Mouse (Mus musculus): ENCODE data around the gene Ehhadh.
"Not testable (repeated sequence)": the region's sequence is repeated elsewhere in the genome, so short reads cannot be mapped to it uniquely, and the experiment has no call there.

The Ehhadh gene

GRCm38 (mm10) chr16:21794697-21795045, 7.1 kb upstream of the Ehhadh start:
- no peak for DNase-seq (ENCODE audit: low read depth, low spot score)

GRCm38 (mm10) chr16:21793875-21794696, 6.5 kb upstream of the Ehhadh start, which contains the start of gene Map3k13:
Gene Map3k13 (plus strand): TSS chr16:21794346.
- DNase-seq (ENCODE audit: low read depth, low spot score): peak; percentile 92

GRCm38 (mm10) chr16:21793080-21793810, 5.6 kb upstream of the Ehhadh start:
- not testable (repeated sequence) for DNase-seq (ENCODE audit: low read depth, low spot score)

- no peak for DNase-seq (ENCODE audit: low read depth, low spot score)
Observed at GRCm38 (mm10) chr16:21791779-21792178, 4.2 kb upstream of the Ehhadh start.

DNA sequence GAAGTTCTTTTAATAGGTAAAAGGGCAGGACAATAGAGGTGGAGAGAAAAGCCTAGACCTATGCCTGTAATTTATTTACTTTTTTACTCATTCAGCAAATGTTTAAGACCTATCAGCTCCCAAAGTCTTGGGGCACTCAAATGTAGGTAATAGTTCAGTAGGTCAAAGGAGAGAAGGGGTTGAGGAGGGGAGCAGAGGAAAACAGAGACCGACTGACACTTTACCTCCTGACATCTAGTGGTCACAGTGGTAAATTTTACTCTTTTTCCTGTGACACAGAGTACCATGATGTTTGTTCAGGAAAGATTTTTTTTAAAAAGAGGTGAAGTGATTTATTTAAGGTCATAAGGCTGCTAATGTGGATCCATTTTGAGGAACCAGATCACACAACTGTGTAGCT, 2.9 kb upstream of the Ehhadh start:
- no peak for DNase-seq (ENCODE audit: low read depth, low spot score)

- DNase-seq (ENCODE audit: low read depth, low spot score): no peak
Observed at GRCm38 (mm10) chr16:21789180-21789579, 1.6 kb upstream of the Ehhadh start.

DNA sequence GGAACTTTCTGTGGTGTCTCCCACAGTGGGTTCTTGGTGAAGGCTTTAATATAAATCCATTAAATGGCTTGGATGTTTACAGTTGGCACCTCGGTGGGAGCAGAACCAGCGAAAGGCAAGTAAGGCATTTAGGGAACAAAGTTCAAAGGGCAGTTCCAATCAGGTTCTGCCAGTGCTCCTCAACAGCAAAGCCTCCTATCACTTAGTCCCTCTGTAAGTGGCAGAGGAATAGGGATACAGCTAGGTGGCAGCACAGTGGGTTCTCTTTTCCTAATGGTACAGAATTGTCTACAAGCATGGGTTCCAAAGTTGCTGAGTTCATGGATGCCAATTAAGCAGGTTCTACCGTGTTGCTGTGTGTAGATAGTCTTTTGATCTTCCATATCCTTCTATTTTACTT, 974 bp upstream of the Ehhadh start:
- no peak for DNase-seq (ENCODE audit: low read depth, low spot score)

DNA sequence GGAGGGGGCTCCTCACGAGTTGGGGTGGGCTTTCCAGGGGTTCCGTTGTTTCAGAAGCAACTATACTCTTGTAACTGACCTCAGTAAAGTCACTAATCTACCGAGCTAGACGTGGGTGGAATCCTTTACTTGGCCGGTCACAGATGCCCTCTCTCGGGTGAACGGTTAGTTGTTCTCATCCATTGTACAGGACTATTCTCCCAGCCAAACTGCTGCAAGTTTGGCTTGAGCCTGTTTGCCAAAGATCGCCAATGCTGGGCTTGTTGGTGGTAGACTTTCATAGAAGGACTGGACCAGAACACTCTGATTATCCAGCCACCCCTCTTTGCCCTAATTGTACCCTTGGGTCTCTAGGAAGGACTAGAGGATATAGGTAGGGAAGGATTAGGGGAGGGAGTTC, 1.3 kb downstream of the Ehhadh start:
- DNase-seq (ENCODE audit: low read depth, low spot score): no peak

- peak; percentile 82 for DNase-seq (ENCODE audit: low read depth, low spot score)
Observed at GRCm38 (mm10) chr16:21785000-21785399, 2.6 kb downstream of the Ehhadh start.

- no peak for DNase-seq (ENCODE audit: low read depth, low spot score)
Observed at GRCm38 (mm10) chr16:21782807-21783206, 4.8 kb downstream of the Ehhadh start.

- DNase-seq (ENCODE audit: low read depth, low spot score): no peak
Observed at GRCm38 (mm10) chr16:21781895-21782294, 5.7 kb downstream of the Ehhadh start.

DNA sequence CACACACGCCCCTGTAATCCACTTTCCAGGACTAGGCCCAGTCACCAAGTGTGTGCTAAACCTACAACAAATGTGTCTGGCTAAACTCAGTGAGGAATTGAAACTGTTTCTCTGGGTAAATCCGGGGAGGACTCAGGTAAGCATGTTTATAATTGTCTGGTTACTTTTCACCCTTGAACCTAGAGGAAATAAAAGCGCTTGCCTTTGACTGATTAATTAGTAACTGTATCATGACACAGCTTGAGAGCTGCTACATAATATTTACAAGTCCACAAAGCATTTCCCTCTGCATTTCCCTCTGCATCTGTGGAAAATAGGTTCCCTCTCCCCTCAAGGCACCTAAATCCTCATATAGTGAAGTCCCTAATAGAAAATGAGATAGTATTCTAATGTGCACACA, 6.3 kb downstream of the Ehhadh start:
- DNase-seq (ENCODE audit: low read depth, low spot score): no peak

GRCm38 (mm10) chr16:21779149-21779548, 8.5 kb downstream of the Ehhadh start:
- DNase-seq (ENCODE audit: low read depth, low spot score): no peak

- peak; percentile 69 for DNase-seq (ENCODE audit: low read depth, low spot score)
Observed at GRCm38 (mm10) chr16:21778293-21778866, 9.2 kb downstream of the Ehhadh start.

DNA sequence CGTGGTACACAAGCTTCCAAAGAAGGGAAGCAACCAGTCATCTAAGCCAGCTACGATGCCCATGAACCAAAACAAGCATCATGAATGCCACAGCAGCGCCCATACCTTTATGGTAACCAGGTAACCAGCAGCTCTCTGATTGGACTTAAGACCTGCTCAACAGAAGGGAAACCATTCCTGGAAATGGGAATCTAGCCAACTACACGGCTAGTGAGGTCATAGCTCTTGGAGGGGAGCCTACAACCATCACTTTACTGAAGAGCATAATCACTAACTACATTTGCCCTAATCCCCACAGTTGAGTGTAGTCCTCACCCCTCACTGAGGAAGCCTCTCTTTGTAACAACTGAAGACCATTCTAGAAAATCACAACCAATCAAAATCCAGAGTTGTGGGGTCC, 12.9 kb downstream of the Ehhadh start:
- no peak for DNase-seq (ENCODE audit: low read depth, low spot score)

- no peak for DNase-seq (ENCODE audit: low read depth, low spot score)
Observed at GRCm38 (mm10) chr16:21769667-21770066, 17.9 kb downstream of the Ehhadh start.

- DNase-seq (ENCODE audit: low read depth, low spot score): no peak
Observed at GRCm38 (mm10) chr16:21768255-21768654, 19.4 kb downstream of the Ehhadh start.

DNA sequence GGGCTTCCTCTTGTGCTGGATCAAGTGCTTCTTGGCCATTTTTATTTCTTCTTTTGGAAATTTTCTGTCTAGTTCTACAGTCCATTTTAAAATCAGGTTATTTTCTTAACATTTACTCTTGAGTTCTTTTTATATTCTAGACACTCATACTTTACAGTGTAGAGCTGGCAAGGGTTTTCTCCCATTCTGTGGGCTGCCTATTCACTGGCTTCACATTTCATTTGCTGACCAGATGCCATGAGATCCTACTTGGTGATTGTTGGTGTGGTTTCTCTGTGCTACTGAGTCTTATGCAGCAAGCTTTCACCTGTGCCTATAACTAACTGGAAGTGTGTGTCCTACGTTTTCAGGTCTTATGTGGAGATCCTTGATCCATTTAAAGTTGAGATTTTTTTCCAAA, 29.2 kb downstream of the Ehhadh start:
- DNase-seq (ENCODE audit: low read depth, low spot score): no peak

DNA sequence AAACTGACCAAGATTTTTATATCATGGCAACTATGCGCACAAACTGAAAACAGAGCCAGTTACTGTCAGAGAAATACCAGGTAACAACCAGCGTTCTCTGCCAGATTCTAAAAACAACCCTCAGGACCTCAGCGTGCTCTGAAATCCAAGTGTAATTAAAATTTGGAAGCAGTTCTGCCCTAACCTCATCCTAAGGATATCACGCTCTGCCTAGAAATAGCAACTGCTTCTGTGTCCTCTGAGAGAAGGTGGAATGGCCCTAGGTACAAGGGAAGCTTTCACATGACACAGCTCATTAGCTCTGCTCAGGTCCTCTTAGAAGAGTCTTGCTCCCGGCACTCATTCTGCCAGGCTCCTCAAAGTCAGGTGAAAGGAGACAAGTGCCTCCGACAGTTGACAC, 44.2 kb downstream of the Ehhadh start:
- DNase-seq (ENCODE audit: low read depth, low spot score): no peak

DNA sequence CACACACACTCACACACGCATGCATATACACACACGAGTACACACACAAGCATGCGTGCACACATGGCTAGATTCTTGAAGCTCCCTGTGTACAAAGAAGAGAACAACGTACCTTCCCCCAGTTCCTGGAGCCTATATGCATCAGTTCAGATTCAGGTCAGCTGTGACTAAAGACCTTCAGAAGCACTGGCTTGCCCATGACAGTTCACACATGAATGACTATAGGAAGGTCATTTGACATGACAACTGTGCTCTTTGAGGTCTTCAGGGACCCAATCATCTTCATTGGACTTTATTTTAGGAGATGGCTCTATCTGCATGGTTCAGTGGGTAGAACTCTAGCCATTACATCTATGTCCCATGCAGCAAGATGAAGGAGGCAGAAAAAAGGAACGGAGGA, 44.7 kb downstream of the Ehhadh start:
- no peak for DNase-seq (ENCODE audit: low read depth, low spot score)

DNA sequence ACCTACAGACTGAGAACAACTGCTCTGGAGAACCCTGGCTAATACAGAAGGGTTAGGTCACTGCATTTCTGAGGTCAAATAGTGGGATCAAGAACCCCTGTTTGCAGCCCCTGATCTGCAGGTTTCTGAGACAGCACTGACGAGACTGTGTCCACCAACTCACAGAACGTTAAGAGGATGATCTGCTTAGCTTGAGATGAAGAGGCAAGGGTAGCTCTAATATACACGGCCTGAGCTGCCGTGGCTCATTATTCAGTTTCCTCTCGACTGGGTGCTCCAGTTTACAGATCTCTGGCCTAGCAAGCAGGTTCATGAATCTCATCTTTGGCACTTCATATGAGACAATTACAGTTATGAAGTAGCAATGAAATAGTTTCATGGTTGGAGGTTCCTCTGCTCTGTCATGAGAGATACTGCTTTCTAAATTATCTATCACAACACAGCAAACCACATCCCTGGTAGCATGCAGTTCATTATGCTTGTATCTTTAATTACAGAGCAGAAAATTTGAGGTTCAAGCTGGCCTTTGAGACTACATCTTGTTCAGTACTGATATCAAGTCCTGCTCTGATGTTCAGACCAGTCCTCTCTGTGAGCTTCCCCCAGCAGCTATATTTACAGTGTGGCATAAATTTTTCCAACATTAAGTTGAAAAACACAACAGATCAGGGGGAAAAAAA, 45.3 kb downstream of the Ehhadh start:
- DNase-seq (ENCODE audit: low read depth, low spot score): no peak

DNA sequence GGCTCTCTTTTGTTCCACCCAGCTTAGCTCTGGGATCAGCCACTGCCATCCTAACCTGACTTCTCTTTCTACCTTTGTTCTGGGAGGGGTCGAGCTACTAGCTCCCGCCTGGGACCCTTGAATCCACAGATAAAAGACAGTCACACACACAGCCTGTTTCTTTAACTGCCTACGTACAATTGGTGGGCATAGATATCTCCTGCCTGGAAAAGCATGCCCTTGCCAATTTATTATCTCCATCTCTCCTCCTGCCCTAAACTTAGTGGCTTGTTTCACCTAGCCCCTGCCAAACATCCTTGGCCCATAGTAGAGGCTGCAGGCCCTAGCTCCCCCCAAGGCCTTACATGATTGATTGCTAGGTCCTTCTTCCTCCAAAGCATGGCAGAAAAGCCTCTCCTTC, 46.1 kb downstream of the Ehhadh start:
- DNase-seq (ENCODE audit: low read depth, low spot score): no peak

All from R1 (cell line).